Mouse (Mus musculus) ES-Bruce4 (cell line): ENCODE measurements around the gene Ddrgk1. TPM values are rescaled to one million over a fixed set of nuclear protein-coding genes. Genes with fewer than 3 reads are reported as not detected.

Experiments
- H3K27ac ChIP-seq: 2 replicates; pipeline ENCODE4 v1.5.1; 2012; ENCODE audit warnings: low read length, inconsistent platforms; ENCODE audit not compliant: insufficient read depth
- H3K27me3 ChIP-seq: 2 replicates; pipeline ENCODE4 v1.6.1; 2012; ENCODE audit warnings: mild to moderate bottlenecking, low read length, inconsistent platforms; ENCODE audit not compliant: control insufficient read depth, poor library complexity, insufficient read depth, severe bottlenecking
- H3K36me3 ChIP-seq: 2 replicates; pipeline ENCODE4 v1.6.1; 2012; ENCODE audit warnings: inconsistent platforms, mild to moderate bottlenecking, low read length, moderate library complexity; ENCODE audit not compliant: control insufficient read depth, poor library complexity, insufficient read depth, severe bottlenecking
- H3K4me1 ChIP-seq: one replicate; pipeline ENCODE4 v1.8.1; 2011; ENCODE audit warnings: low read length; ENCODE audit not compliant: control insufficient read depth, insufficient read depth
- H3K4me3 ChIP-seq: 2 replicates; pipeline ENCODE4 v1.5.1; 2011; ENCODE audit warnings: low read depth, mild to moderate bottlenecking, low read length
- H3K9ac ChIP-seq: 2 replicates; pipeline ENCODE4 v1.6.1; 2012; ENCODE audit warnings: low read depth, mild to moderate bottlenecking, inconsistent platforms; ENCODE audit not compliant: poor library complexity, severe bottlenecking
- H3K9me3 ChIP-seq: replicated peaks from 2 replicates; pipeline ENCODE4 v1.6.1; 2012; ENCODE audit warnings: mild to moderate bottlenecking, low read length, inconsistent platforms; ENCODE audit not compliant: control insufficient read depth, poor library complexity, insufficient read depth, severe bottlenecking
- CTCF ChIP-seq: IDR thresholded peaks from one replicate; pipeline ENCODE4 v1.8.1; 2011; ENCODE audit warnings: low read depth, low read length
- EP300 ChIP-seq: IDR thresholded peaks from 2 replicates; pipeline ENCODE4 v1.6.1; 2011; ENCODE audit warnings: low read depth, low read length; ENCODE audit not compliant: insufficient read depth
- POLR2A ChIP-seq: IDR thresholded peaks from one replicate; pipeline ENCODE4 v1.8.1; 2011; ENCODE audit warnings: low read length; ENCODE audit not compliant: insufficient read depth
- polyA plus RNA-seq: library from polyadenylated mRNA; stranded (reverse); fragments of >200 nt; gene quantifications from 2 replicates; pipeline ENCODE4 v1.2.4, GENCODE M21; 2011; ENCODE audit warnings: low read depth; ENCODE audit not compliant: missing spikeins, insufficient read depth, insufficient read length

The Ddrgk1 gene
- polyA plus RNA-seq, 1 experiment: 39.3 TPM

- peak overlapping the region; percentile 54 for H3K9ac ChIP-seq
- no peaks in the 10 kb centered on the region for H3K9me3 ChIP-seq
- H3K4me1 ChIP-seq: peaks cover 9% of the 10 kb centered on the region
- H3K4me3 ChIP-seq: peak overlapping the region; percentile 54
- no peak overlapping the region for H3K27ac ChIP-seq
- no peaks in the 10 kb centered on the region for H3K36me3 ChIP-seq
- H3K27me3 ChIP-seq: no peaks in the 10 kb centered on the region
- TF ChIP-seq POLR2A (no peak), CTCF (no peak), EP300 (no peak)
Measured at GRCm38 (mm10) chr2:130635847-130636246, 28.6 kb downstream of the Ddrgk1 start.

GRCm38 (mm10) chr2:130634739-130635411, 29.6 kb downstream of the Ddrgk1 start:
- no peaks in the 10 kb centered on the region for H3K9me3 ChIP-seq
- no peaks in the 10 kb centered on the region for H3K36me3 ChIP-seq
- H3K27me3 ChIP-seq: no peaks in the 10 kb centered on the region
- peaks cover 9% of the 10 kb centered on the region for H3K4me1 ChIP-seq
- no peak overlapping the region for H3K27ac ChIP-seq
- peak overlapping the region; percentile 54 for H3K9ac ChIP-seq
- peak overlapping the region; percentile 29 for H3K4me3 ChIP-seq
- TF ChIP-seq CTCF: no peak
- no peak for TF ChIP-seq POLR2A
- TF ChIP-seq EP300: no peak

GRCm38 (mm10) chr2:130634006-130634738, 30.3 kb downstream of the Ddrgk1 start:
- TF ChIP-seq CTCF: no peak
- no peak for TF ChIP-seq POLR2A
- no peak for TF ChIP-seq EP300
- H3K4me3 ChIP-seq: peak overlapping the region; percentile 29
- peaks cover 9% of the 10 kb centered on the region for H3K4me1 ChIP-seq
- no peaks in the 10 kb centered on the region for H3K36me3 ChIP-seq
- no peak overlapping the region for H3K27ac ChIP-seq
- no peaks in the 10 kb centered on the region for H3K27me3 ChIP-seq
- H3K9me3 ChIP-seq: no peaks in the 10 kb centered on the region
- no peak overlapping the region; the same call in 1 of the 2 replicates for H3K9ac ChIP-seq

GRCm38 (mm10) chr2:130632887-130633675, 31.4 kb downstream of the Ddrgk1 start:
- no peak for TF ChIP-seq EP300
- no peak for TF ChIP-seq POLR2A
- no peak for TF ChIP-seq CTCF
- no peaks in the 10 kb centered on the region for H3K9me3 ChIP-seq
- H3K27ac ChIP-seq: no peak overlapping the region
- H3K36me3 ChIP-seq: peaks cover 1% of the 10 kb centered on the region
- no peaks in the 10 kb centered on the region for H3K27me3 ChIP-seq
- no peak overlapping the region for H3K4me3 ChIP-seq
- no peak overlapping the region for H3K9ac ChIP-seq
- peaks cover 9% of the 10 kb centered on the region for H3K4me1 ChIP-seq

GRCm38 (mm10) chr2:130632416-130632815, 32.0 kb downstream of the Ddrgk1 start:
- Histone ChIP-seq H3K36me3 (peaks cover 8% of the 10 kb centered on the region), H3K4me3 (no peak overlapping the region), H3K4me1 (peaks cover 9% of the 10 kb centered on the region), H3K27ac (no peak overlapping the region), H3K9ac (no peak overlapping the region), H3K27me3 (no peaks in the 10 kb centered on the region), H3K9me3 (no peaks in the 10 kb centered on the region)
- no peak for TF ChIP-seq POLR2A
- no peak for TF ChIP-seq EP300
- no peak for TF ChIP-seq CTCF
